Mouse (Mus musculus) CH12.LX (cell line): ENCODE data around the gene Luzp1.

Source experiments
- CHD1 ChIP-seq: IDR thresholded peaks from 2 replicates; pipeline ENCODE4 v1.6.1; 2012; ENCODE audit warnings: low read depth, low read length, improper control_type of control experiment, inconsistent platforms
- CTCF ChIP-seq, 2 experiments: IDR thresholded peaks in 1 of 2; conservative IDR thresholded peaks in 1 of 2; 2 replicates each; pipeline ENCODE4 v1.5.1; 2011 to 2012; ENCODE audit warnings: low read depth in 2 of 2, low read length in 2 of 2, improper control_type of control experiment in 1 of 2, inconsistent platforms in 1 of 2, mild to moderate bottlenecking in 1 of 2, moderate library complexity in 1 of 2
- EP300 ChIP-seq: IDR thresholded peaks from 2 replicates; pipeline ENCODE4 v1.6.1; 2011; ENCODE audit warnings: low read length, improper control_type of control experiment
- GABPA ChIP-seq: IDR thresholded peaks from 2 replicates; pipeline ENCODE4 v1.6.1; 2012; ENCODE audit warnings: low read depth, low read length, improper control_type of control experiment, inconsistent platforms; ENCODE audit not compliant: insufficient replicate concordance
- KAT2A ChIP-seq: IDR thresholded peaks from 2 replicates; pipeline ENCODE4 v1.6.1; 2012; ENCODE audit warnings: low read length, improper control_type of control experiment, inconsistent platforms; ENCODE audit not compliant: insufficient replicate concordance
- MAFK ChIP-seq: IDR thresholded peaks from 2 replicates; pipeline ENCODE4 v1.6.1; 2011; ENCODE audit warnings: low read length, improper control_type of control experiment; ENCODE audit not compliant: insufficient replicate concordance
- MAX ChIP-seq: IDR thresholded peaks from 2 replicates; pipeline ENCODE4 v1.6.1; 2011; ENCODE audit warnings: low read length, improper control_type of control experiment
- NELFE ChIP-seq: IDR thresholded peaks from 2 replicates; pipeline ENCODE4 v1.6.1; 2011; ENCODE audit warnings: low read depth, low read length, improper control_type of control experiment
- POLR2A ChIP-seq: IDR thresholded peaks from 2 replicates; pipeline ENCODE4 v1.6.1; 2011; ENCODE audit warnings: low read depth, mild to moderate bottlenecking, improper control_type of control experiment, low read length
- RCOR1 ChIP-seq: conservative IDR thresholded peaks from 2 replicates; pipeline ENCODE4 v1.6.1; 2012; ENCODE audit warnings: low read depth, mild to moderate bottlenecking, inconsistent platforms, low read length, improper control_type of control experiment
- SIN3A ChIP-seq: IDR thresholded peaks from 2 replicates; pipeline ENCODE4 v1.6.1; 2012; ENCODE audit warnings: low read length, improper control_type of control experiment, inconsistent platforms
- USF1 ChIP-seq: IDR thresholded peaks from 2 replicates; pipeline ENCODE4 v1.6.1; 2014; ENCODE audit warnings: low read depth, mild to moderate bottlenecking, inconsistent platforms, low read length, improper control_type of control experiment
- ZC3H11A ChIP-seq: IDR thresholded peaks from 2 replicates; pipeline ENCODE4 v1.6.1; 2012; ENCODE audit warnings: low read depth, mild to moderate bottlenecking, inconsistent platforms, low read length, improper control_type of control experiment
- ZNF384 ChIP-seq: IDR thresholded peaks from 2 replicates; pipeline ENCODE4 v1.6.1; 2012; ENCODE audit warnings: low read depth, low read length, improper control_type of control experiment, inconsistent platforms

DNA sequence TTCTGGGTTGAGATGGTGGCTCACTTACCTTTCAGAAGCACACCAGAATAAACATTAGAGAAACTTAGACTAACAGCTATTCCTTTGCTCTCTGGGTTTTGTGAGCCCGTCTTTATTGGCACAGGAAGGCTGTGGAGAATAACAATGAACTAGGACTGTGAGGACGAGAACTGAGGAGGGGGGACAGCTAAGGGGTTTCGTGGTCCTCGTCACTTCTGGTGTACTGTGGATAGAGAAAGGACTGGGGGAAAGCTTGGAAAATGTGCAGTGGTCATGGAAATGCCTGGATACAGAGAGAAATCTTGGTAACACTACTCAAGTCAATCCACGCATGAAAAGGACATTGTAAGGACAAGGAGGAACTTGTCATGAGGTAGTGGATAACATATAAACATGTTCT, 52.3 kb downstream of the Luzp1 start:
- no peak for TF ChIP-seq SIN3A
- no peak for TF ChIP-seq CTCF (conservative IDR thresholded peaks at IDR 0.05 in 1 of 2, IDR thresholded peaks at IDR 0.05 in 1 of 2; ENCODE audit: low read depth in 2 of 2, low read length in 2 of 2)
- TF ChIP-seq RCOR1: no peak
- no peak for TF ChIP-seq GABPA
- TF ChIP-seq POLR2A: no peak
- TF ChIP-seq USF1: no peak
- no peak for TF ChIP-seq ZC3H11A
- TF ChIP-seq ZNF384: no peak
- TF ChIP-seq KAT2A: no peak
- TF ChIP-seq EP300: no peak
- TF ChIP-seq CHD1: no peak
- no peak for TF ChIP-seq NELFE
- TF ChIP-seq MAX: no peak
- TF ChIP-seq MAFK: no peak
